Mouse (Mus musculus): ENCODE results near the gene Zfr. TPM values are rescaled to one million over a fixed set of nuclear protein-coding genes. Genes with fewer than 3 reads are reported as not detected.

Gene Zfr
- 83.8 and 154 TPM in 2 replicates for polyA plus RNA-seq (2014; fragmentation: Nextera tagmentation; extraction: Ambion mirVana)

GRCm38 (mm10) chr15:12117242-12118092 is at the start of gene Zfr:
Zfr (plus strand) TSS chr15:12117831.
- Histone ChIP-seq H3K9ac (ENCODE audit: low read depth, low read length) (peak within 1 kb of the TSS; percentile 99), H3K4me3 (ENCODE audit: low read length) (peak within 1 kb of the TSS; percentile 99), H3K27me3 (ENCODE audit: control insufficient read depth, insufficient read depth, low read length) (no peaks in the 10 kb centered on the region), H3K4me2 (replicated peaks; ENCODE audit: low read depth, low read length) (peak within 1 kb of the TSS; percentile 85), H3K27ac (ENCODE audit: low read depth, low read length) (peak within 1 kb of the TSS; percentile 94), H3K9me3 (ENCODE audit: control insufficient read depth, low read length) (no peaks in the 10 kb centered on the region), H3K36me3 (ENCODE audit: control insufficient read depth, insufficient read depth, low read length) (no peaks in the 10 kb centered on the region), H3K4me1 (ENCODE audit: control insufficient read depth, insufficient read depth, low read length) (0 out of 2 replicates have a peak, but pooled peaks cover 4% of the 10 kb centered on the region)
- ATAC-seq (ENCODE audit: low FRiP score, low TSS enrichment): peak; percentile 93
- under 1% methylated on average over 40 of the region's 59 CpGs for WGBS

DNA sequence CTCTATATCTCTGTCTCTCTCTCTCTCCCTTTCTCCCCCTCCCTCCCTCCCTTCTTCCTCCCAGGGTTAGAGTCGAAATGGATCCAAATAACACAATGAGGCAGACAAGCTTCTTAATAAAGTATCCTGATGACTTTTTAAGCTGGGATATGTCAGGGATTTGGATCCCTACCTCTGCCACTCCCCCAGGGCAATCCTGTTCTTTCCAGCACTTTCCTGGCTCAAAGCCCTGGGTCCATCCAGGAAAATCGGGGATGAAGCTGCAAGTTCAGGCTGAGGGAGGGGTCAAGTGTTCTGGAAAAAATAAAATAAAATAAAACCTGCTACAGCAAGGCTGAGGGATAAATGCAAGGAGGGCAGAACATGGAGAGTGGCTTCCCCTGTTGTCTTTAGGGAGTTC is 49.7 kb upstream of the Zfr start:
- Histone ChIP-seq H3K9me3 (ENCODE audit: control insufficient read depth, low read length) (peaks cover 7% of the 10 kb centered on the region; the same call in 1 of the 2 replicates), H3K4me3 (ENCODE audit: low read length) (no peak overlapping the region), H3K9ac (ENCODE audit: low read depth, low read length) (no peak overlapping the region), H3K27me3 (ENCODE audit: control insufficient read depth, insufficient read depth, low read length) (no peaks in the 10 kb centered on the region), H3K27ac (ENCODE audit: low read depth, low read length) (peak overlapping the region; percentile 82), H3K4me2 (replicated peaks; ENCODE audit: low read depth, low read length) (no peak overlapping the region), H3K36me3 (ENCODE audit: control insufficient read depth, insufficient read depth, low read length) (no peaks in the 10 kb centered on the region), H3K4me1 (ENCODE audit: control insufficient read depth, insufficient read depth, low read length) (peaks cover 18% of the 10 kb centered on the region)
- 50% methylated on average over 2 of the region's 2 CpGs for WGBS
- 0 out of 2 replicates have a peak, but pooled peaks have one; percentile 16 for ATAC-seq (ENCODE audit: low FRiP score, low TSS enrichment)

DNA sequence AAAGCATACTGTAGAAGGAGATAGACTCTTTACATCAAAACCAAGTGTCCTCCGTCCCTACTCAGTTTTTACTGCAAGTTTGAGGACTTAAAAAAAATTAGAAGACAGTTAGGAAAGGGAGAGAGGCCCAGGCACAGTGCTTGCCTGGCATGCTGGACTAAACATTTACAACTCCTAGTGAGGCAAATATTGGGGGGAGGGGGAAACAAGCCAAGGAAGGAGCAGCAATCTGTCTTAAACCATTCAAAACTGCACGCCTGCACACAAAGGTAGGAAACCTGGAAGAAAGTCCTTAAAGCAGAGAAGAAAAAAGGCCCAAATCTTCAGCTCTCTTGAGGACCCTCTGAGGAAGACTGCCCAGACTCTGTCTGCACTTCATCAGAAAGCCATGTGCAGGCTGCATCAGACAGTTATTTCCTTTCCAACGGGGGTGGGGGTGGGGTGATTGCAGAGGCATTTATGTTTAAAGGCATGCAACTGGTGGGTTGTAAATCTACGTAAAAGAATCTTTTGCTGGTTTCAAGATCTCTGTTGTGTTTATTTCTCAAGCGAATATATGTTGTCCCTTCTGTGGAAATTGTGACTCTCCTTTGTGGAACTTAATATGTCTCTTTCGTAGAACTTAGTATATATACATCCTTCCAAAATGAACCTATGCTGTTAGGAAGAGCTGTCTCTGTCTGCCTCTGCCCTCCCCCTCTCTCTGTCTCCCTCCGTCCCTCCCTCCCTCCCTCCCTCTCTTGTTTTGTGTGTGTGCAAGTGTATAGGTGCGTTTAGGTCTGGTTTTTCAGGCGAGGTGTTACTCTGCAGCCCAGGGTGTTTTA is 49.0 kb upstream of the Zfr start:
- H3K9me3 ChIP-seq (ENCODE audit: control insufficient read depth, low read length): peaks cover 5% of the 10 kb centered on the region; the same call in 1 of the 2 replicates
- no peak overlapping the region for H3K4me3 ChIP-seq (ENCODE audit: low read length)
- WGBS: 41% methylated on average over 9 of the region's 9 CpGs
- no peak overlapping the region for H3K4me2 ChIP-seq (replicated peaks; ENCODE audit: low read depth, low read length)
- peak; percentile 80; the same call in 1 of the 2 replicates for ATAC-seq (ENCODE audit: low FRiP score, low TSS enrichment)
- no peaks in the 10 kb centered on the region for H3K27me3 ChIP-seq (ENCODE audit: control insufficient read depth, insufficient read depth, low read length)
- no peaks in the 10 kb centered on the region for H3K36me3 ChIP-seq (ENCODE audit: control insufficient read depth, insufficient read depth, low read length)
- no peak overlapping the region for H3K9ac ChIP-seq (ENCODE audit: low read depth, low read length)
- peak overlapping the region; percentile 82 for H3K27ac ChIP-seq (ENCODE audit: low read depth, low read length)
- peaks cover 18% of the 10 kb centered on the region for H3K4me1 ChIP-seq (ENCODE audit: control insufficient read depth, insufficient read depth, low read length)

DNA sequence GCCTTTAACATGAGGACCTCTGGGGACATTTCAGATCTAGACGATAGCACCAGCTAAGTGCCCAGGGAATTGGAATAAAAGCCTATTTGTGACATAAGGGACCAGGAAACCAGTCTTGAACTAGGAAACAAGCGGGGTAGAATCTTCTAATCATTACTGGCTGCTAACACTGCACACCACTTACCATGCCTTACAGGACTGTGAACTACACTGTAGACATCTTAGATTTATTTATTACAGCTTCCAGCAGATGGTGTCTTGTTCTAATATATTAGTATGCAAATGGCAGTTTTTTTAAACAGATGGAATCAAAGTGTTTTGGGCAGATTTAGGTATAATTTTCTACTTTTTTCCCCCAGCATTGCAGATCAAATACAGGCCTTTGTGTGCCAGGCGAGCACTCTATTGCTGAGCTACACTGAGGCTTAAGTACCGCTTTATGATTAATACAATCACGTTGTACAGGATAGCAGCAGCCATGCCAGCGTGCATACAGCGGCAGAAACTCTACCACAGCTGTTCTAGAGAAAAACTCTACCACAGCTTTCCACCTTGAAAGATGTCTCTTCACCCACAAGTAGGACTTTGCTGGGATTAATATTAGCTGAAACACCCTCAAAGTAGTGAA is 44.8 kb upstream of the Zfr start:
- H3K9ac ChIP-seq (ENCODE audit: low read depth, low read length): no peak overlapping the region
- ATAC-seq (ENCODE audit: low FRiP score, low TSS enrichment): no peak
- no peaks in the 10 kb centered on the region for H3K27me3 ChIP-seq (ENCODE audit: control insufficient read depth, insufficient read depth, low read length)
- H3K4me3 ChIP-seq (ENCODE audit: low read length): no peak overlapping the region
- 89% methylated on average over 7 of the region's 7 CpGs for WGBS
- H3K27ac ChIP-seq (ENCODE audit: low read depth, low read length): no peak overlapping the region
- H3K4me2 ChIP-seq (replicated peaks; ENCODE audit: low read depth, low read length): no peak overlapping the region
- H3K4me1 ChIP-seq (ENCODE audit: control insufficient read depth, insufficient read depth, low read length): peaks cover 10% of the 10 kb centered on the region
- no peaks in the 10 kb centered on the region for H3K36me3 ChIP-seq (ENCODE audit: control insufficient read depth, insufficient read depth, low read length)
- peaks cover 5% of the 10 kb centered on the region; the same call in 1 of the 2 replicates for H3K9me3 ChIP-seq (ENCODE audit: control insufficient read depth, low read length)

GRCm38 (mm10) chr15:12074426-12074825 is 43.2 kb upstream of the Zfr start:
- no peak overlapping the region for H3K4me2 ChIP-seq (replicated peaks; ENCODE audit: low read depth, low read length)
- no peaks in the 10 kb centered on the region for H3K36me3 ChIP-seq (ENCODE audit: control insufficient read depth, insufficient read depth, low read length)
- 0 out of 2 replicates have a peak, but pooled peaks cover 3% of the 10 kb centered on the region for H3K4me1 ChIP-seq (ENCODE audit: control insufficient read depth, insufficient read depth, low read length)
- no peaks in the 10 kb centered on the region for H3K27me3 ChIP-seq (ENCODE audit: control insufficient read depth, insufficient read depth, low read length)
- H3K9ac ChIP-seq (ENCODE audit: low read depth, low read length): no peak overlapping the region
- H3K4me3 ChIP-seq (ENCODE audit: low read length): no peak overlapping the region
- H3K27ac ChIP-seq (ENCODE audit: low read depth, low read length): no peak overlapping the region
- 94% methylated on average over 6 of the region's 6 CpGs for WGBS
- peaks cover 5% of the 10 kb centered on the region; the same call in 1 of the 2 replicates for H3K9me3 ChIP-seq (ENCODE audit: control insufficient read depth, low read length)
- ATAC-seq (ENCODE audit: low FRiP score, low TSS enrichment): no peak

DNA sequence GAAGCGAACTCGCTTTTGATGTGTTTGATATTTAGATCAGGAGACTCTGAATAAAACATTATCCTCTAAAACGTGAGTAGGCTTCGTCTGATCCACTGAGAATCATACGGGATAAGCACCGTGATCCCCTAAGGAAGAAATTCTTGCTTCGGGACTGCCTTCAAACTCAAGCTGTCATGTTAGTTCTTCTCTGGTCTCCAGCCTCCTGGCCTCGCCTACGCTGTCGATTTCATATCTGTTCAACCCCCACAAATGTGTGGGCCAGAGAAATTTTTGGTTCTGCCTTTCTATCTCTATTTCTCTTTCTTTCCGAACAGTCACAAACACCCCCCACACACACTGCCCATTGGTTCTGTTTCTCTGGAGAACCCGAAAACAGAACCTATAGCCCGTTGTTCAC is 35.3 kb upstream of the Zfr start:
- ATAC-seq (ENCODE audit: low FRiP score, low TSS enrichment): no peak
- WGBS: 92% methylated on average over 13 of the region's 13 CpGs
- H3K4me3 ChIP-seq (ENCODE audit: low read length): no peak overlapping the region

GRCm38 (mm10) chr15:12084164-12084563 is 33.5 kb upstream of the Zfr start:
- Histone ChIP-seq H3K27me3 (ENCODE audit: control insufficient read depth, insufficient read depth, low read length) (no peaks in the 10 kb centered on the region), H3K9me3 (ENCODE audit: control insufficient read depth, low read length) (no peaks in the 10 kb centered on the region), H3K4me1 (ENCODE audit: control insufficient read depth, insufficient read depth, low read length) (no peaks in the 10 kb centered on the region), H3K9ac (ENCODE audit: low read depth, low read length) (no peak overlapping the region), H3K27ac (ENCODE audit: low read depth, low read length) (no peak overlapping the region), H3K4me2 (replicated peaks; ENCODE audit: low read depth, low read length) (no peak overlapping the region), H3K36me3 (ENCODE audit: control insufficient read depth, insufficient read depth, low read length) (no peaks in the 10 kb centered on the region), H3K4me3 (ENCODE audit: low read length) (no peak overlapping the region)
- 58% methylated on average over 6 of the region's 6 CpGs for WGBS
- ATAC-seq (ENCODE audit: low FRiP score, low TSS enrichment): peak; percentile 92

More for the DNA sequence above, 35.3 kb upstream of the Zfr start:
- Histone ChIP-seq H3K27me3 (ENCODE audit: control insufficient read depth, insufficient read depth, low read length) (no peaks in the 10 kb centered on the region), H3K9ac (ENCODE audit: low read depth, low read length) (no peak overlapping the region), H3K4me1 (ENCODE audit: control insufficient read depth, insufficient read depth, low read length) (no peaks in the 10 kb centered on the region), H3K4me2 (replicated peaks; ENCODE audit: low read depth, low read length) (no peak overlapping the region), H3K36me3 (ENCODE audit: control insufficient read depth, insufficient read depth, low read length) (no peaks in the 10 kb centered on the region), H3K27ac (ENCODE audit: low read depth, low read length) (no peak overlapping the region), H3K9me3 (ENCODE audit: control insufficient read depth, low read length) (no peaks in the 10 kb centered on the region)

- H3K9ac ChIP-seq (ENCODE audit: low read depth, low read length): no peak overlapping the region
- WGBS: 75% methylated on average over 4 of the region's 4 CpGs
- no peak overlapping the region for H3K4me2 ChIP-seq (replicated peaks; ENCODE audit: low read depth, low read length)
- H3K27ac ChIP-seq (ENCODE audit: low read depth, low read length): peak overlapping the region; percentile 20; the same call in 1 of the 2 replicates
- H3K4me1 ChIP-seq (ENCODE audit: control insufficient read depth, insufficient read depth, low read length): no peaks in the 10 kb centered on the region
- H3K4me3 ChIP-seq (ENCODE audit: low read length): no peak overlapping the region
- ATAC-seq (ENCODE audit: low FRiP score, low TSS enrichment): no peak
- H3K27me3 ChIP-seq (ENCODE audit: control insufficient read depth, insufficient read depth, low read length): no peaks in the 10 kb centered on the region
- no peaks in the 10 kb centered on the region for H3K36me3 ChIP-seq (ENCODE audit: control insufficient read depth, insufficient read depth, low read length)
- no peaks in the 10 kb centered on the region for H3K9me3 ChIP-seq (ENCODE audit: control insufficient read depth, low read length)
Measured at GRCm38 (mm10) chr15:12084859-12085258, 32.8 kb upstream of the Zfr start.
